Mouse (Mus musculus): Measurements from ENCODE around the gene Plcl2. TPM values are rescaled to one million over a fixed set of nuclear protein-coding genes. Genes with fewer than 3 reads are reported as not detected.

Gene Plcl2
- polyA plus RNA-seq, 1 experiment: 4.3 TPM

- Histone ChIP-seq H3K36me3 (ENCODE audit: control insufficient read depth, insufficient read depth) (no peaks in the 10 kb centered on the region), H3K79me3 (ENCODE audit: low read depth) (no peaks in the 10 kb centered on the region), H3K79me2 (ENCODE audit: control insufficient read depth, insufficient read depth) (no peaks in the 10 kb centered on the region), H3K4me3 (ENCODE audit: insufficient read depth, poor library complexity, severe bottlenecking) (no peak overlapping the region), H3ac (ENCODE audit: control insufficient read depth, insufficient read length, low read depth) (peak overlapping the region; percentile 19), H3K27me3 (ENCODE audit: control insufficient read depth, insufficient read depth, insufficient read length) (no peaks in the 10 kb centered on the region)
- no peak for TF ChIP-seq FOSL1 (IDR thresholded peaks at IDR 0.05; ENCODE audit: insufficient read depth, low read length, poor library complexity, severe bottlenecking)
- no peak for TF ChIP-seq CTCF (IDR thresholded peaks at IDR 0.05; ENCODE audit: control insufficient read depth, insufficient read depth, insufficient read length)
- peak; percentile 34 for TF ChIP-seq MYOD1 (IDR thresholded peaks at IDR 0.05; ENCODE audit: control insufficient read depth, insufficient read length, low read depth)
- peak; percentile 64 for TF ChIP-seq MAX (IDR thresholded peaks at IDR 0.05)
Measured at GRCm38 (mm10) chr17:50470432-50471078, 38.6 kb upstream of the Plcl2 start.

GRCm38 (mm10) chr17:50471230-50471629 is 38.0 kb upstream of the Plcl2 start:
- no peak for TF ChIP-seq CEBPB (IDR thresholded peaks at IDR 0.05; ENCODE audit: low read depth)
- no peak for TF ChIP-seq FOSL1 (IDR thresholded peaks at IDR 0.05; ENCODE audit: insufficient read depth, low read length, poor library complexity, severe bottlenecking)
- H3K79me2 ChIP-seq (ENCODE audit: control insufficient read depth, insufficient read depth): no peaks in the 10 kb centered on the region
- H3ac ChIP-seq (ENCODE audit: control insufficient read depth, insufficient read length, low read depth): no peak overlapping the region
- H3K27me3 ChIP-seq (ENCODE audit: control insufficient read depth, insufficient read depth, insufficient read length): no peaks in the 10 kb centered on the region
- no peak overlapping the region for H3K4me3 ChIP-seq (ENCODE audit: insufficient read depth, poor library complexity, severe bottlenecking)
- H3K36me3 ChIP-seq (ENCODE audit: control insufficient read depth, insufficient read depth): no peaks in the 10 kb centered on the region
- no peaks in the 10 kb centered on the region for H3K79me3 ChIP-seq (ENCODE audit: low read depth)

- Histone ChIP-seq H3K27me3 (ENCODE audit: control insufficient read depth, insufficient read depth, insufficient read length) (no peaks in the 10 kb centered on the region), H3K79me3 (ENCODE audit: low read depth) (no peaks in the 10 kb centered on the region), H3K4me3 (ENCODE audit: insufficient read depth, poor library complexity, severe bottlenecking) (no peak overlapping the region), H3K36me3 (ENCODE audit: control insufficient read depth, insufficient read depth) (no peaks in the 10 kb centered on the region), H3K79me2 (ENCODE audit: control insufficient read depth, insufficient read depth) (no peaks in the 10 kb centered on the region), H3ac (ENCODE audit: control insufficient read depth, insufficient read length, low read depth) (no peak overlapping the region)
- TF ChIP-seq USF1 (IDR thresholded peaks at IDR 0.05; ENCODE audit: low read depth) (no peak), MAX (IDR thresholded peaks at IDR 0.05) (no peak), CEBPB (IDR thresholded peaks at IDR 0.05; ENCODE audit: low read depth) (no peak), CTCF (IDR thresholded peaks at IDR 0.05; ENCODE audit: control insufficient read depth, insufficient read depth, insufficient read length) (no peak), FOSL1 (IDR thresholded peaks at IDR 0.05; ENCODE audit: insufficient read depth, low read length, poor library complexity, severe bottlenecking) (no peak), MYOD1 (IDR thresholded peaks at IDR 0.05; ENCODE audit: control insufficient read depth, insufficient read length, low read depth) (no peak), MYOG (IDR thresholded peaks at IDR 0.05; ENCODE audit: control insufficient read depth, extremely low read depth, insufficient read length) (no peak)
Measured at GRCm38 (mm10) chr17:50477277-50477676, 31.9 kb upstream of the Plcl2 start.

- Histone ChIP-seq H3K79me2 (ENCODE audit: control insufficient read depth, insufficient read depth) (no peaks in the 10 kb centered on the region), H3K4me3 (ENCODE audit: insufficient read depth, poor library complexity, severe bottlenecking) (no peak overlapping the region), H3K36me3 (ENCODE audit: control insufficient read depth, insufficient read depth) (no peaks in the 10 kb centered on the region), H3ac (ENCODE audit: control insufficient read depth, insufficient read length, low read depth) (no peak overlapping the region), H3K27me3 (ENCODE audit: control insufficient read depth, insufficient read depth, insufficient read length) (no peaks in the 10 kb centered on the region), H3K79me3 (ENCODE audit: low read depth) (no peaks in the 10 kb centered on the region)
- TF ChIP-seq CTCF (IDR thresholded peaks at IDR 0.05; ENCODE audit: control insufficient read depth, insufficient read depth, insufficient read length) (no peak), MYOG (IDR thresholded peaks at IDR 0.05; ENCODE audit: control insufficient read depth, extremely low read depth, insufficient read length) (no peak), FOSL1 (IDR thresholded peaks at IDR 0.05; ENCODE audit: insufficient read depth, low read length, poor library complexity, severe bottlenecking) (no peak), USF1 (IDR thresholded peaks at IDR 0.05; ENCODE audit: low read depth) (no peak), MAX (IDR thresholded peaks at IDR 0.05) (no peak), CEBPB (IDR thresholded peaks at IDR 0.05; ENCODE audit: low read depth) (no peak), MYOD1 (IDR thresholded peaks at IDR 0.05; ENCODE audit: control insufficient read depth, insufficient read length, low read depth) (no peak)
Measured at GRCm38 (mm10) chr17:50480867-50481266, 28.3 kb upstream of the Plcl2 start.

GRCm38 (mm10) chr17:50483700-50484099 is 25.5 kb upstream of the Plcl2 start:
- H3K79me3 ChIP-seq (ENCODE audit: low read depth): no peaks in the 10 kb centered on the region
- no peak overlapping the region for H3ac ChIP-seq (ENCODE audit: control insufficient read depth, insufficient read length, low read depth)
- no peaks in the 10 kb centered on the region for H3K36me3 ChIP-seq (ENCODE audit: control insufficient read depth, insufficient read depth)
- H3K27me3 ChIP-seq (ENCODE audit: control insufficient read depth, insufficient read depth, insufficient read length): no peaks in the 10 kb centered on the region
- no peak for TF ChIP-seq MAX (IDR thresholded peaks at IDR 0.05)
- TF ChIP-seq MYOG (IDR thresholded peaks at IDR 0.05; ENCODE audit: control insufficient read depth, extremely low read depth, insufficient read length): no peak
- no peak for TF ChIP-seq USF1 (IDR thresholded peaks at IDR 0.05; ENCODE audit: low read depth)
- no peak overlapping the region for H3K4me3 ChIP-seq (ENCODE audit: insufficient read depth, poor library complexity, severe bottlenecking)
- no peaks in the 10 kb centered on the region for H3K79me2 ChIP-seq (ENCODE audit: control insufficient read depth, insufficient read depth)

- TF ChIP-seq CEBPB (IDR thresholded peaks at IDR 0.05; ENCODE audit: low read depth): no peak
- no peak for TF ChIP-seq MYOD1 (IDR thresholded peaks at IDR 0.05; ENCODE audit: control insufficient read depth, insufficient read length, low read depth)
- TF ChIP-seq MAX (IDR thresholded peaks at IDR 0.05): no peak
- no peak for TF ChIP-seq USF1 (IDR thresholded peaks at IDR 0.05; ENCODE audit: low read depth)
- no peaks in the 10 kb centered on the region for H3K27me3 ChIP-seq (ENCODE audit: control insufficient read depth, insufficient read depth, insufficient read length)
- H3K79me3 ChIP-seq (ENCODE audit: low read depth): no peaks in the 10 kb centered on the region
- H3K79me2 ChIP-seq (ENCODE audit: control insufficient read depth, insufficient read depth): no peaks in the 10 kb centered on the region
- no peak overlapping the region for H3K4me3 ChIP-seq (ENCODE audit: insufficient read depth, poor library complexity, severe bottlenecking)
- no peak overlapping the region for H3ac ChIP-seq (ENCODE audit: control insufficient read depth, insufficient read length, low read depth)
- H3K36me3 ChIP-seq (ENCODE audit: control insufficient read depth, insufficient read depth): no peaks in the 10 kb centered on the region
Measured at GRCm38 (mm10) chr17:50484981-50485380, 24.2 kb upstream of the Plcl2 start.

Data from C2C12 (cell line).